ENCODE assay signal across 16 mouse cellular contexts in genomic region chr10:78090246-78090645, GRCm38 (mm10). TPM values are rescaled to one million over a fixed set of nuclear protein-coding genes. Genes with fewer than 3 reads are reported as not detected.
DNase-seq lines count a peak whose midpoint lies in the region; ATAC-seq and TF ChIP-seq lines count a peak whose summit lies in the region.
"Had no signal": no experiment of that assay in that cellular context is flagged by ENCODE, and none has a peak within 500 bp of the region (broad histone marks: within the 10 kb centered on the region; RNA-seq: fewer than 3 reads in every experiment).

No protein-coding gene starts in this region.

- H3K4me3 ChIP-seq in heart, postnatal 0 days (ENCODE audit: low read depth, low read length): no peak overlapping the region
- no peak overlapping the region for H3K4me3 ChIP-seq in intestine, postnatal 0 days (ENCODE audit: low read depth, low read length)
- H3K4me3 ChIP-seq in midbrain, embryonic 15.5 days: no peak overlapping the region
- H3K4me3 ChIP-seq: hindbrain, embryonic 13.5 days; neural tube, embryonic 13.5 days had no signal

- 21% methylated on average over 6 of the region's 6 CpGs for WGBS in heart, postnatal 0 days
- 31% methylated on average over 6 of the region's 6 CpGs for WGBS in intestine, postnatal 0 days
- 65% methylated on average over 6 of the region's 6 CpGs for WGBS in midbrain, embryonic 15.5 days

- peak; percentile 39 for DNase-seq in heart, postnatal 0 days (ENCODE audit: low spot score)
- no peak for DNase-seq in heart, postnatal 25 days (ENCODE audit: low spot score)
- DNase-seq in 3T3-L1 (ENCODE audit: low read depth, low spot score) (peak; percentile 11), MN1 (ENCODE audit: low spot score) (peak; percentile 69)
- DNase-seq in left cerebral cortex, adult 11 months (ENCODE audit: low spot score): no peak
- no peak for DNase-seq in left cerebral cortex, adult 9 months (ENCODE audit: low spot score in 2 of 2)
- DNase-seq: cerebellum, adult 18-20 months; layer of hippocampus, adult 9-11 months; thymus, postnatal 4 days had no signal

- no peaks in the 10 kb centered on the region for H3K4me1 ChIP-seq in heart, postnatal 0 days (ENCODE audit: control insufficient read depth, insufficient read depth)
- no peaks in the 10 kb centered on the region for H3K4me1 ChIP-seq in intestine, postnatal 0 days (replicated peaks; ENCODE audit: control insufficient read depth, insufficient read depth, low read length)
- H3K4me1 ChIP-seq in midbrain, embryonic 15.5 days: no peaks in the 10 kb centered on the region
- H3K4me1 ChIP-seq: hindbrain, embryonic 13.5 days; neural tube, embryonic 13.5 days had no signal

- no peaks in the 10 kb centered on the region for H3K9me3 ChIP-seq in heart, postnatal 0 days (replicated peaks; ENCODE audit: control insufficient read depth, low read length)
- no peaks in the 10 kb centered on the region for H3K9me3 ChIP-seq in intestine, postnatal 0 days (ENCODE audit: control insufficient read depth)
- H3K9me3 ChIP-seq in midbrain, embryonic 15.5 days: no peaks in the 10 kb centered on the region
- H3K9me3 ChIP-seq: hindbrain, embryonic 13.5 days; neural tube, embryonic 13.5 days had no signal

- TF ChIP-seq CTCF in heart, postnatal 0 days (IDR thresholded peaks at IDR 0.05; ENCODE audit: low read depth): no peak
- TF ChIP-seq CTCF in intestine, postnatal 0 days (IDR thresholded peaks at IDR 0.05; ENCODE audit: low read depth): no peak

- H3K9ac ChIP-seq in heart, postnatal 0 days (replicated peaks; ENCODE audit: low read depth, low read length): no peak overlapping the region
- H3K9ac ChIP-seq in intestine, postnatal 0 days (ENCODE audit: low read depth, low read length): no peak overlapping the region
- no peak overlapping the region for H3K9ac ChIP-seq in midbrain, embryonic 15.5 days
- H3K9ac ChIP-seq: hindbrain, embryonic 13.5 days; neural tube, embryonic 13.5 days had no signal

- H3K27me3 ChIP-seq in heart, postnatal 0 days (ENCODE audit: control insufficient read depth, insufficient read depth, low read length): no peaks in the 10 kb centered on the region
- no peaks in the 10 kb centered on the region for H3K27me3 ChIP-seq in intestine, postnatal 0 days (replicated peaks; ENCODE audit: control insufficient read depth, insufficient read depth, low read length)
- H3K27me3 ChIP-seq in midbrain, embryonic 15.5 days (replicated peaks): no peaks in the 10 kb centered on the region
- H3K27me3 ChIP-seq: hindbrain, embryonic 13.5 days; neural tube, embryonic 13.5 days had no signal

- TF ChIP-seq EP300 in heart, postnatal 0 days (IDR thresholded peaks at IDR 0.05; ENCODE audit: low read depth): no peak

- ATAC-seq in heart, postnatal 0 days (ENCODE audit: insufficient read depth, low read depth): peak; percentile 70
- peak; percentile 79 for ATAC-seq in intestine, postnatal 0 days
- no peak for ATAC-seq in midbrain, embryonic 15.5 days (replicated peaks)

- intact Hi-C loops in heart, postnatal 25 days (cut with DNase I): no loop called here

- H3K27ac ChIP-seq in heart, postnatal 0 days (ENCODE audit: low read depth): no peak overlapping the region
- H3K27ac ChIP-seq in intestine, postnatal 0 days (ENCODE audit: low read depth, low read length): no peak overlapping the region
- no peak overlapping the region for H3K27ac ChIP-seq in midbrain, embryonic 15.5 days
- H3K27ac ChIP-seq: hindbrain, embryonic 13.5 days; neural tube, embryonic 13.5 days had no signal

- H3K4me2 ChIP-seq in heart, postnatal 0 days (ENCODE audit: low read depth, low read length): no peak overlapping the region
- H3K4me2 ChIP-seq in intestine, postnatal 0 days (replicated peaks; ENCODE audit: low read depth): no peak overlapping the region
- no peak overlapping the region for H3K4me2 ChIP-seq in midbrain, embryonic 15.5 days
- H3K4me2 ChIP-seq: hindbrain, embryonic 13.5 days; neural tube, embryonic 13.5 days had no signal

- no peaks in the 10 kb centered on the region for H3K36me3 ChIP-seq in heart, postnatal 0 days (replicated peaks; ENCODE audit: control insufficient read depth, insufficient read depth, low read length)
- no peaks in the 10 kb centered on the region for H3K36me3 ChIP-seq in intestine, postnatal 0 days (ENCODE audit: control insufficient read depth, insufficient read depth)
- H3K36me3 ChIP-seq in midbrain, embryonic 15.5 days (replicated peaks): no peaks in the 10 kb centered on the region
- H3K36me3 ChIP-seq: hindbrain, embryonic 13.5 days; neural tube, embryonic 13.5 days had no signal

RNA-seq across cellular contexts. Expression of gene Icosl, which starts 21.1 kb away (rescaled TPM):
- total RNA-seq in heart, postnatal 0 days (2014; rRNA removed; ENCODE audit: low replicate concordance): 6.1 and 7.4 TPM in 2 replicates
- 1.2 and 1.9 TPM in 2 replicates for polyA plus RNA-seq in heart, postnatal 0 days (2015; fragmentation: Nextera tagmentation; extraction: Ambion mirVana)
- total RNA-seq in heart, postnatal 25 days (2021): 1 to 10 TPM; 4.2 to 7.2 TPM
- polyA plus RNA-seq in intestine, postnatal 0 days (2015; fragmentation: Nextera tagmentation; extraction: Ambion mirVana): 5.6 and 5.8 TPM in 2 replicates
- polyA plus RNA-seq in midbrain, embryonic 15.5 days (2015; fragmentation: Nextera tagmentation; extraction: Ambion mirVana): 0.48 and 0.84 TPM in 2 replicates

RNA-seq across cellular contexts. Expression of gene Aire, which starts 46.8 kb away (rescaled TPM):
- total RNA-seq in heart, postnatal 0 days (2014; rRNA removed; ENCODE audit: low replicate concordance): not detected in 2 replicates
- polyA plus RNA-seq in heart, postnatal 0 days (2015; fragmentation: Nextera tagmentation; extraction: Ambion mirVana): not detected in 2 replicates
- not detected for total RNA-seq in heart, postnatal 25 days (2021)
- 0.04 TPM in 1 of 2 replicates, not detected in the other for polyA plus RNA-seq in intestine, postnatal 0 days (2015; fragmentation: Nextera tagmentation; extraction: Ambion mirVana)
- polyA plus RNA-seq in midbrain, embryonic 15.5 days (2015; fragmentation: Nextera tagmentation; extraction: Ambion mirVana): 0.06 and 0.37 TPM in 2 replicates
- polyA plus RNA-seq: liver, embryonic 16.5 days had no signal

RNA-seq across cellular contexts. Expression of gene Dnmt3l, which starts 48.5 kb away (rescaled TPM):
- total RNA-seq in heart, postnatal 0 days (2014; rRNA removed; ENCODE audit: low replicate concordance): not detected in 2 replicates
- not detected in 2 replicates for polyA plus RNA-seq in heart, postnatal 0 days (2015; fragmentation: Nextera tagmentation; extraction: Ambion mirVana)
- total RNA-seq in heart, postnatal 25 days (2021): under 1 TPM in 1 of 2 experiments, not detected in 1; 0.22 TPM
- 0.14 and 0.31 TPM in 2 replicates for polyA plus RNA-seq in intestine, postnatal 0 days (2015; fragmentation: Nextera tagmentation; extraction: Ambion mirVana)
- polyA plus RNA-seq in midbrain, embryonic 15.5 days (2015; fragmentation: Nextera tagmentation; extraction: Ambion mirVana): not detected in 2 replicates
- total RNA-seq: midbrain, postnatal 0 days had no signal
- polyA plus RNA-seq: hindbrain, embryonic 13.5 days; limb, embryonic 11.5 days; liver, embryonic 16.5 days; midbrain, postnatal 0 days; neural tube, embryonic 13.5 days had no signal

Comparison
In these comparisons a context has a peak if more than half of its experiments do, and no peak if none do; other contexts are left out.
1. DNase-seq: peak in heart, postnatal 0 days (single experiment), 3T3-L1 (single experiment) and MN1 (single experiment); none in heart, postnatal 25 days (single experiment), left cerebral cortex, adult 11 months (single experiment) and left cerebral cortex, adult 9 months (0 of 2).